8 mouse cellular contexts compared by ENCODE assay signal in genomic region chr13:37824956-37825645, GRCm38 (mm10). TPM values are rescaled to one million over a fixed set of nuclear protein-coding genes. Genes with fewer than 3 reads are reported as not detected.
A peak's percentile ranks its signal among the peaks of the same experiment; 100 is the strongest.
DNase-seq lines count a peak whose midpoint lies in the region; ATAC-seq lines count a peak whose summit lies in the region.

No protein-coding gene starts in this region.

- H3K36me3 ChIP-seq in embryonic facial prominence, embryonic 10.5 days (replicated peaks) = no peaks in the 10 kb centered on the region
- H3K36me3 ChIP-seq in hindbrain, embryonic 13.5 days = no peaks in the 10 kb centered on the region
- no peaks in the 10 kb centered on the region for H3K36me3 ChIP-seq in liver, embryonic 11.5 days (ENCODE audit: control insufficient read depth, insufficient read depth, low read length)

- H3K4me2 ChIP-seq in hindbrain, embryonic 13.5 days = peak overlapping the region; percentile 95
- peak overlapping the region; percentile 98 for H3K4me2 ChIP-seq in liver, embryonic 11.5 days

- H3K9ac ChIP-seq in hindbrain, embryonic 13.5 days = peak overlapping the region; percentile 71
- H3K9ac ChIP-seq in liver, embryonic 11.5 days (ENCODE audit: low read depth, low read length) = peak overlapping the region; percentile 71

- H3K27ac ChIP-seq in embryonic facial prominence, embryonic 10.5 days (replicated peaks) = peak overlapping the region; percentile 94
- H3K27ac ChIP-seq in hindbrain, embryonic 13.5 days = no peak overlapping the region; the same call in 1 of the 2 replicates
- H3K27ac ChIP-seq in liver, embryonic 11.5 days (ENCODE audit: low read depth, low read length) = peak overlapping the region; percentile 88

- ATAC-seq in hindbrain, embryonic 13.5 days (ENCODE audit: low FRiP score) = no peak; the same call in 1 of the 2 replicates
- ATAC-seq in liver, embryonic 11.5 days (replicated peaks; ENCODE audit: low FRiP score) = peak; percentile 55

- 2% methylated on average over 27 of the region's 27 CpGs for WGBS in embryonic facial prominence, embryonic 10.5 days
- WGBS in hindbrain, embryonic 13.5 days = 2% methylated on average over 27 of the region's 27 CpGs
- WGBS in liver, embryonic 11.5 days = 4% methylated on average over 27 of the region's 27 CpGs

- H3K4me3 ChIP-seq in embryonic facial prominence, embryonic 10.5 days = peak overlapping the region; percentile 89
- peak overlapping the region; percentile 57 for H3K4me3 ChIP-seq in hindbrain, embryonic 13.5 days
- H3K4me3 ChIP-seq in liver, embryonic 11.5 days (ENCODE audit: low read depth, low read length) = peak overlapping the region; percentile 73

- no peaks in the 10 kb centered on the region for H3K9me3 ChIP-seq in embryonic facial prominence, embryonic 10.5 days
- no peaks in the 10 kb centered on the region for H3K9me3 ChIP-seq in hindbrain, embryonic 13.5 days
- no peaks in the 10 kb centered on the region for H3K9me3 ChIP-seq in liver, embryonic 11.5 days (ENCODE audit: control insufficient read depth, low read length)

- peaks cover 42% of the 10 kb centered on the region for H3K4me1 ChIP-seq in embryonic facial prominence, embryonic 10.5 days
- peaks cover 37% of the 10 kb centered on the region for H3K4me1 ChIP-seq in hindbrain, embryonic 13.5 days (replicated peaks)
- peaks cover 35% of the 10 kb centered on the region for H3K4me1 ChIP-seq in liver, embryonic 11.5 days (replicated peaks; ENCODE audit: control insufficient read depth, insufficient read depth, low read length)

- H3K27me3 ChIP-seq in embryonic facial prominence, embryonic 10.5 days (replicated peaks; ENCODE audit: low read depth, poor library complexity, severe bottlenecking) = peaks cover 37% of the 10 kb centered on the region
- H3K27me3 ChIP-seq in hindbrain, embryonic 13.5 days = peaks cover 60% of the 10 kb centered on the region
- H3K27me3 ChIP-seq in liver, embryonic 11.5 days (replicated peaks; ENCODE audit: control insufficient read depth, insufficient read depth, low read length) = no peaks in the 10 kb centered on the region

- DNase-seq in cerebellum, postnatal 14 days = peak; percentile 8 to 10
- DNase-seq in cerebellum, adult 11 months = no peak
- peak; percentile 55 for DNase-seq in CD4-positive, CD25-positive, alpha-beta regulatory T cell, adult 2 months (ENCODE audit: low read depth, low spot score)
- no peak for DNase-seq in embryonic facial prominence, embryonic 10.5 days (ENCODE audit: low spot score)
- DNase-seq in liver, embryonic 11.5 days (ENCODE audit: low spot score) = peak; percentile 58
- peak; percentile 43 for DNase-seq in retina, postnatal 1 day
- no peak for DNase-seq in urinary bladder, postnatal 25 days (ENCODE audit: low spot score)

RNA-seq across cellular contexts. Expression of gene Rreb1, which starts 46.9 kb away (rescaled TPM):
- 6.0 and 6.4 TPM in 2 replicates for polyA plus RNA-seq in embryonic facial prominence, embryonic 10.5 days (2016; fragmentation: Nextera tagmentation; extraction: Ambion mirVana)
- 2.5 and 3.2 TPM in 2 replicates for polyA plus RNA-seq in hindbrain, embryonic 13.5 days (2015; fragmentation: Nextera tagmentation; extraction: Ambion mirVana)
- 20.6 and 23.6 TPM in 2 replicates for polyA plus RNA-seq in liver, embryonic 11.5 days (2014; fragmentation: Nextera tagmentation; extraction: Ambion mirVana)

Comparison
In these comparisons a context has a peak if more than half of its experiments do, and no peak if none do; other contexts are left out.
1. DNase-seq: peak in cerebellum, postnatal 14 days (2 of 2), CD4-positive, CD25-positive, alpha-beta regulatory T cell, adult 2 months (single experiment), liver, embryonic 11.5 days (single experiment) and retina, postnatal 1 day (single experiment); none in cerebellum, adult 11 months (single experiment), embryonic facial prominence, embryonic 10.5 days (single experiment) and urinary bladder, postnatal 25 days (single experiment).
2. Peak in every context shown above with its lines, with median percentiles within 50 percentile points of each other: H3K4me3 ChIP-seq.